Mouse (Mus musculus): ENCODE data around the gene Casr. TPM values are rescaled to one million over a fixed set of nuclear protein-coding genes. Genes with fewer than 3 reads are reported as not detected.
A peak's percentile ranks its signal among the peaks of the same experiment; 100 is the strongest.

The Casr gene
- total RNA-seq, 1 experiment, result 0.13 TPM

GRCm38 (mm10) chr16:36468862-36469261 is 93.1 kb downstream of the Casr start:
- H3K4me3 ChIP-seq (ENCODE audit: insufficient read depth in 1 of 2, low read depth in 1 of 2, low read length in 2 of 2, poor library complexity in 1 of 2, severe bottlenecking in 1 of 2), result no peak overlapping the region
- H3K27ac ChIP-seq (ENCODE audit: insufficient read depth, low read depth, low read length, poor library complexity, severe bottlenecking), result no peak overlapping the region
- in situ Hi-C loops (cut with MboI; ENCODE audit: low sequenced_read_pairs in 2 of 2, unreplicated experiment in 2 of 2), result no loop called here
- peak; percentile 47 for DNase-seq (ENCODE audit: low read depth, low spot score)
- H3K36me3 ChIP-seq (ENCODE audit: control insufficient read depth, insufficient read depth, low read length, poor library complexity, severe bottlenecking), result no peaks in the 10 kb centered on the region
- TF ChIP-seq ZNF384 (IDR thresholded peaks at IDR 0.05; ENCODE audit: low read depth, low read length) (peak; percentile 33; the same call in 1 of the 2 replicates), HCFC1 (IDR thresholded peaks at IDR 0.05; ENCODE audit: borderline replicate concordance, insufficient read depth, low read length) (no peak), MAFK (IDR thresholded peaks at IDR 0.05; ENCODE audit: insufficient read depth, low read depth, low read length) (no peak), CHD2 (IDR thresholded peaks at IDR 0.05; ENCODE audit: low read depth, low read length) (no peak), ZC3H11A (IDR thresholded peaks at IDR 0.05; ENCODE audit: borderline replicate concordance, low read depth, low read length) (peak; percentile 84; the same call in 1 of the 2 replicates)
- peaks cover 0 to 9% of the 10 kb centered on the region in 2 experiments; a peak in 2 of 4 replicates for H3K4me1 ChIP-seq (ENCODE audit: control insufficient read depth in 2 of 2, insufficient read depth in 2 of 2, low read length in 2 of 2, poor library complexity in 1 of 2)
- H3K9me3 ChIP-seq (ENCODE audit: control insufficient read depth, insufficient read depth, low read depth, low read length), result no peaks in the 10 kb centered on the region
- H3K9ac ChIP-seq (ENCODE audit: insufficient read depth, low read depth, low read length, poor library complexity, severe bottlenecking), result no peak overlapping the region

- no peak overlapping the region for H3K9ac ChIP-seq (ENCODE audit: insufficient read depth, low read depth, low read length, poor library complexity, severe bottlenecking)
- peaks cover 0 to 4% of the 10 kb centered on the region in 2 experiments; a peak in 1 of 4 replicates for H3K4me1 ChIP-seq (ENCODE audit: control insufficient read depth in 2 of 2, insufficient read depth in 2 of 2, low read length in 2 of 2, poor library complexity in 1 of 2)
- in situ Hi-C loops (cut with MboI; ENCODE audit: low sequenced_read_pairs in 2 of 2, unreplicated experiment in 2 of 2), result no loop called here
- H3K27ac ChIP-seq (ENCODE audit: insufficient read depth, low read depth, low read length, poor library complexity, severe bottlenecking), result no peak overlapping the region
- no peaks in the 10 kb centered on the region for H3K36me3 ChIP-seq (ENCODE audit: control insufficient read depth, insufficient read depth, low read length, poor library complexity, severe bottlenecking)
- no peak overlapping the region for H3K4me3 ChIP-seq (ENCODE audit: insufficient read depth in 1 of 2, low read depth in 1 of 2, low read length in 2 of 2, poor library complexity in 1 of 2, severe bottlenecking in 1 of 2)
- no peaks in the 10 kb centered on the region for H3K9me3 ChIP-seq (ENCODE audit: control insufficient read depth, insufficient read depth, low read depth, low read length)
- TF ChIP-seq MAFK (IDR thresholded peaks at IDR 0.05; ENCODE audit: insufficient read depth, low read depth, low read length), result peak; percentile 74
- no peak for TF ChIP-seq ZNF384 (IDR thresholded peaks at IDR 0.05; ENCODE audit: low read depth, low read length)
- no peak for DNase-seq (ENCODE audit: low read depth, low spot score)
Observed at GRCm38 (mm10) chr16:36467936-36468335, 94.0 kb downstream of the Casr start.

- DNase-seq (ENCODE audit: low read depth, low spot score), result no peak
- no peaks in the 10 kb centered on the region for H3K36me3 ChIP-seq (ENCODE audit: control insufficient read depth, insufficient read depth, low read length, poor library complexity, severe bottlenecking)
- in situ Hi-C loops (cut with MboI; ENCODE audit: low sequenced_read_pairs in 2 of 2, unreplicated experiment in 2 of 2), result no loop called here
Observed at GRCm38 (mm10) chr16:36465436-36465835, 96.5 kb downstream of the Casr start.

GRCm38 (mm10) chr16:36464076-36464475 is 97.9 kb downstream of the Casr start:
- no peak for DNase-seq (ENCODE audit: low read depth, low spot score)

More at GRCm38 (mm10) chr16:36465436-36465835, 96.5 kb downstream of the Casr start:
- Histone ChIP-seq H3K4me1 (ENCODE audit: control insufficient read depth in 2 of 2, insufficient read depth in 2 of 2, low read length in 2 of 2, poor library complexity in 1 of 2) (peaks cover 0 to 4% of the 10 kb centered on the region in 2 experiments; a peak in 1 of 4 replicates), H3K9me3 (ENCODE audit: control insufficient read depth, insufficient read depth, low read depth, low read length) (no peaks in the 10 kb centered on the region), H3K4me3 (ENCODE audit: insufficient read depth in 1 of 2, low read depth in 1 of 2, low read length in 2 of 2, poor library complexity in 1 of 2, severe bottlenecking in 1 of 2) (no peak overlapping the region), H3K9ac (ENCODE audit: insufficient read depth, low read depth, low read length, poor library complexity, severe bottlenecking) (no peak overlapping the region), H3K27ac (ENCODE audit: insufficient read depth, low read depth, low read length, poor library complexity, severe bottlenecking) (no peak overlapping the region)
- TF ChIP-seq ZNF384 (IDR thresholded peaks at IDR 0.05; ENCODE audit: low read depth, low read length) (no peak), HCFC1 (IDR thresholded peaks at IDR 0.05; ENCODE audit: borderline replicate concordance, insufficient read depth, low read length) (no peak), CHD2 (IDR thresholded peaks at IDR 0.05; ENCODE audit: low read depth, low read length) (no peak), MAFK (IDR thresholded peaks at IDR 0.05; ENCODE audit: insufficient read depth, low read depth, low read length) (no peak), ZC3H11A (IDR thresholded peaks at IDR 0.05; ENCODE audit: borderline replicate concordance, low read depth, low read length) (no peak)

GRCm38 (mm10) chr16:36460426-36460825 is 101.5 kb downstream of the Casr start:
- Histone ChIP-seq H3K4me1 (ENCODE audit: control insufficient read depth in 2 of 2, insufficient read depth in 2 of 2, low read length in 2 of 2, poor library complexity in 1 of 2) (peaks cover 0 to 4% of the 10 kb centered on the region in 2 experiments; a peak in 1 of 4 replicates), H3K4me3 (ENCODE audit: insufficient read depth in 1 of 2, low read depth in 1 of 2, low read length in 2 of 2, poor library complexity in 1 of 2, severe bottlenecking in 1 of 2) (no peak overlapping the region), H3K36me3 (ENCODE audit: control insufficient read depth, insufficient read depth, low read length, poor library complexity, severe bottlenecking) (no peaks in the 10 kb centered on the region), H3K27ac (ENCODE audit: insufficient read depth, low read depth, low read length, poor library complexity, severe bottlenecking) (no peak overlapping the region), H3K9me3 (ENCODE audit: control insufficient read depth, insufficient read depth, low read depth, low read length) (no peaks in the 10 kb centered on the region), H3K9ac (ENCODE audit: insufficient read depth, low read depth, low read length, poor library complexity, severe bottlenecking) (no peak overlapping the region)
- no peak for DNase-seq (ENCODE audit: low read depth, low spot score)
- in situ Hi-C loops (cut with MboI; ENCODE audit: low sequenced_read_pairs in 2 of 2, unreplicated experiment in 2 of 2), result no loop called here
- TF ChIP-seq CHD2 (IDR thresholded peaks at IDR 0.05; ENCODE audit: low read depth, low read length) (no peak), HCFC1 (IDR thresholded peaks at IDR 0.05; ENCODE audit: borderline replicate concordance, insufficient read depth, low read length) (no peak), ZC3H11A (IDR thresholded peaks at IDR 0.05; ENCODE audit: borderline replicate concordance, low read depth, low read length) (no peak), MAFK (IDR thresholded peaks at IDR 0.05; ENCODE audit: insufficient read depth, low read depth, low read length) (no peak), ZNF384 (IDR thresholded peaks at IDR 0.05; ENCODE audit: low read depth, low read length) (no peak)

More at GRCm38 (mm10) chr16:36464076-36464475, 97.9 kb downstream of the Casr start:
- TF ChIP-seq ZC3H11A (IDR thresholded peaks at IDR 0.05; ENCODE audit: borderline replicate concordance, low read depth, low read length) (no peak), CHD2 (IDR thresholded peaks at IDR 0.05; ENCODE audit: low read depth, low read length) (no peak), HCFC1 (IDR thresholded peaks at IDR 0.05; ENCODE audit: borderline replicate concordance, insufficient read depth, low read length) (no peak), ZNF384 (IDR thresholded peaks at IDR 0.05; ENCODE audit: low read depth, low read length) (no peak), MAFK (IDR thresholded peaks at IDR 0.05; ENCODE audit: insufficient read depth, low read depth, low read length) (no peak)
- Histone ChIP-seq H3K4me1 (ENCODE audit: control insufficient read depth in 2 of 2, insufficient read depth in 2 of 2, low read length in 2 of 2, poor library complexity in 1 of 2) (peaks cover 0 to 4% of the 10 kb centered on the region in 2 experiments; a peak in 1 of 4 replicates), H3K36me3 (ENCODE audit: control insufficient read depth, insufficient read depth, low read length, poor library complexity, severe bottlenecking) (no peaks in the 10 kb centered on the region), H3K4me3 (ENCODE audit: insufficient read depth in 1 of 2, low read depth in 1 of 2, low read length in 2 of 2, poor library complexity in 1 of 2, severe bottlenecking in 1 of 2) (no peak overlapping the region), H3K27ac (ENCODE audit: insufficient read depth, low read depth, low read length, poor library complexity, severe bottlenecking) (no peak overlapping the region), H3K9ac (ENCODE audit: insufficient read depth, low read depth, low read length, poor library complexity, severe bottlenecking) (no peak overlapping the region), H3K9me3 (ENCODE audit: control insufficient read depth, insufficient read depth, low read depth, low read length) (no peaks in the 10 kb centered on the region)
- in situ Hi-C loops (cut with MboI; ENCODE audit: low sequenced_read_pairs in 2 of 2, unreplicated experiment in 2 of 2), result no loop called here

Data from ES-E14 (cell line).